Mouse (Mus musculus) neural tube, embryonic 12.5 days (tissue): Measurements from ENCODE around the gene Masp1. TPM values are rescaled to one million over a fixed set of nuclear protein-coding genes. Genes with fewer than 3 reads are reported as not detected.

ENCODE experiments used
- ATAC-seq: fragments of 200-750 bp; cut with Nextera tagmentation; 2 replicates; pipeline ENCODE4 v1.8.0; 2017; ENCODE audit warnings: low read depth, mild to moderate bottlenecking, moderate TSS enrichment, moderate library complexity; ENCODE audit not compliant: low FRiP score
- H3K27ac ChIP-seq: fragments of 300-500 bp; sonication (generic); 2 replicates; pipeline ENCODE4 v1.5.1; 2016
- H3K27me3 ChIP-seq: fragments of 300-500 bp; sonication (generic); replicated peaks from 2 replicates; pipeline ENCODE4 v1.6.1; 2016; ENCODE audit warnings: mild to moderate bottlenecking
- H3K36me3 ChIP-seq: fragments of 300-500 bp; sonication (generic); 2 replicates; pipeline ENCODE4 v1.6.1; 2016; ENCODE audit warnings: mild to moderate bottlenecking
- H3K4me1 ChIP-seq: fragments of 300-500 bp; sonication (generic); 2 replicates; pipeline ENCODE4 v1.6.1; 2016
- H3K4me2 ChIP-seq: fragments of 300-500 bp; sonication (generic); replicated peaks from 2 replicates; pipeline ENCODE4 v1.6.1; 2016; ENCODE audit warnings: mild to moderate bottlenecking
- H3K4me3 ChIP-seq: fragments of 300-500 bp; sonication (generic); 2 replicates; pipeline ENCODE4 v1.5.1; 2016
- H3K9ac ChIP-seq: fragments of 300-500 bp; sonication (generic); 2 replicates; pipeline ENCODE4 v1.6.1; 2016; ENCODE audit warnings: mild to moderate bottlenecking
- H3K9me3 ChIP-seq: fragments of 300-500 bp; sonication (generic); 2 replicates; pipeline ENCODE4 v1.6.1; 2016; ENCODE audit warnings: mild to moderate bottlenecking
- WGBS: fragments of 180-500 bp; shearing (Covaris S2); methylation state at CpG from one replicate; pipeline ENCODE4 v1.1.7; 2016; 5-methylcytosine and 5-hydroxymethylcytosine counted together
- polyA plus RNA-seq: library from polyadenylated mRNA; unstranded; fragments of >200 nt; fragmentation: Nextera tagmentation; extraction: Ambion mirVana; gene quantifications from 2 replicates; pipeline ENCODE4 v1.2.1, GENCODE M21; 2016

Gene Masp1
- polyA plus RNA-seq, 1 experiment from 2014 or later = 35.5 TPM

GRCm38 (mm10) chr16:23416261-23416656 is 104.4 kb downstream of the Masp1 start:
- H3K27ac ChIP-seq = no peak overlapping the region
- H3K9me3 ChIP-seq = no peaks in the 10 kb centered on the region
- no peaks in the 10 kb centered on the region for H3K27me3 ChIP-seq
- no peak overlapping the region for H3K9ac ChIP-seq
- H3K4me2 ChIP-seq = peak overlapping the region; percentile 36
- no peaks in the 10 kb centered on the region for H3K36me3 ChIP-seq
- peaks cover 12% of the 10 kb centered on the region for H3K4me1 ChIP-seq
- no peak overlapping the region for H3K4me3 ChIP-seq
- ATAC-seq = 0 out of 2 replicates have a peak, but pooled peaks have one; percentile 19
- 37% methylated on average over 10 of the region's 10 CpGs for WGBS

GRCm38 (mm10) chr16:23412930-23413329 is 107.7 kb downstream of the Masp1 start:
- no peak overlapping the region for H3K9ac ChIP-seq
- no peaks in the 10 kb centered on the region for H3K27me3 ChIP-seq
- 80% methylated on average over 6 of the region's 6 CpGs for WGBS
- H3K4me3 ChIP-seq = no peak overlapping the region
- H3K4me1 ChIP-seq = peaks cover 10% of the 10 kb centered on the region
- no peaks in the 10 kb centered on the region for H3K36me3 ChIP-seq
- H3K9me3 ChIP-seq = no peaks in the 10 kb centered on the region
- ATAC-seq = no peak
- H3K27ac ChIP-seq = no peak overlapping the region
- H3K4me2 ChIP-seq = no peak overlapping the region

- Histone ChIP-seq H3K4me2 (no peak overlapping the region), H3K4me3 (no peak overlapping the region), H3K27ac (no peak overlapping the region), H3K36me3 (no peaks in the 10 kb centered on the region), H3K9me3 (no peaks in the 10 kb centered on the region), H3K9ac (no peak overlapping the region), H3K4me1 (no peaks in the 10 kb centered on the region), H3K27me3 (no peaks in the 10 kb centered on the region)
- WGBS = 52% methylated on average over 8 of the region's 8 CpGs
- peak; percentile 50; the same call in 1 of the 2 replicates for ATAC-seq
Measured at GRCm38 (mm10) chr16:23403008-23403755, 117.4 kb downstream of the Masp1 start.

- Histone ChIP-seq H3K36me3 (no peaks in the 10 kb centered on the region), H3K27ac (no peak overlapping the region), H3K9me3 (no peaks in the 10 kb centered on the region), H3K4me2 (no peak overlapping the region), H3K27me3 (no peaks in the 10 kb centered on the region), H3K4me1 (no peaks in the 10 kb centered on the region), H3K4me3 (no peak overlapping the region), H3K9ac (no peak overlapping the region)
- WGBS = 68% methylated on average over 3 of the region's 3 CpGs
- no peak for ATAC-seq
Measured at GRCm38 (mm10) chr16:23401959-23402358, 118.7 kb downstream of the Masp1 start.

GRCm38 (mm10) chr16:23401463-23401862 is 119.2 kb downstream of the Masp1 start:
- Histone ChIP-seq H3K27me3 (no peaks in the 10 kb centered on the region), H3K4me1 (no peaks in the 10 kb centered on the region), H3K36me3 (no peaks in the 10 kb centered on the region), H3K4me2 (no peak overlapping the region), H3K9ac (no peak overlapping the region), H3K4me3 (no peak overlapping the region), H3K27ac (no peak overlapping the region), H3K9me3 (no peaks in the 10 kb centered on the region)
- ATAC-seq = no peak
- WGBS = 62% methylated on average over 4 of the region's 4 CpGs

Other genes starting within 250 kb of the Masp1 start
- not detected in 2 replicates for gene Rtp1, start 91.7 kb downstream of the Masp1 start, polyA plus RNA-seq
- gene Rtp4, start 524 bp downstream of the Masp1 start, polyA plus RNA-seq = 2.0 and 2.2 TPM in 2 replicates